Mouse (Mus musculus): ENCODE measurements around the gene Fam110a. TPM values are rescaled to one million over a fixed set of nuclear protein-coding genes. Genes with fewer than 3 reads are reported as not detected.

Gene Fam110a
- polyA plus RNA-seq, 1 experiment from 2014 or later = 6.3 TPM

GRCm38 (mm10) chr2:151953665-151954064, 26.4 kb downstream of the Fam110a start:
- TF ChIP-seq EP300 (IDR thresholded peaks at IDR 0.05; ENCODE audit: low read depth) (no peak), CTCF (IDR thresholded peaks at IDR 0.05; ENCODE audit: low read depth) (no peak)
- Histone ChIP-seq H3K27ac (ENCODE audit: low read depth) (no peak overlapping the region), H3K9ac (replicated peaks) (no peak overlapping the region), H3K9me3 (ENCODE audit: low read length) (no peaks in the 10 kb centered on the region), H3K4me3 (ENCODE audit: low read depth, low read length) (no peak overlapping the region), H3K4me1 (ENCODE audit: insufficient read depth) (peaks cover 7% of the 10 kb centered on the region; the same call in 1 of the 2 replicates), H3K36me3 (replicated peaks; ENCODE audit: insufficient read depth, low read length) (no peaks in the 10 kb centered on the region), H3K27me3 (ENCODE audit: insufficient read depth, low read length) (no peaks in the 10 kb centered on the region), H3K4me2 (ENCODE audit: low read depth, low read length) (no peak overlapping the region)
- no peak for DNase-seq
- no peak for ATAC-seq
- WGBS (ENCODE audit: insufficient replicate concordance) = 88% methylated on average over 8 of the region's 8 CpGs

GRCm38 (mm10) chr2:151949082-151949774, 30.8 kb downstream of the Fam110a start:
- no peaks in the 10 kb centered on the region for H3K36me3 ChIP-seq (replicated peaks; ENCODE audit: insufficient read depth, low read length)
- H3K4me3 ChIP-seq (ENCODE audit: low read depth, low read length) = no peak overlapping the region
- no peak overlapping the region for H3K27ac ChIP-seq (ENCODE audit: low read depth)
- DNase-seq (no peak), ATAC-seq (no peak)
- 64% methylated on average over 2 of the region's 2 CpGs for WGBS (ENCODE audit: insufficient replicate concordance)
- no peaks in the 10 kb centered on the region for H3K4me1 ChIP-seq (ENCODE audit: insufficient read depth)
- no peaks in the 10 kb centered on the region for H3K9me3 ChIP-seq (ENCODE audit: low read length)
- H3K4me2 ChIP-seq (ENCODE audit: low read depth, low read length) = no peak overlapping the region
- H3K27me3 ChIP-seq (ENCODE audit: insufficient read depth, low read length) = no peaks in the 10 kb centered on the region
- no peak overlapping the region for H3K9ac ChIP-seq (replicated peaks)
- no peak for TF ChIP-seq EP300 (IDR thresholded peaks at IDR 0.05; ENCODE audit: low read depth)
- TF ChIP-seq CTCF (IDR thresholded peaks at IDR 0.05; ENCODE audit: low read depth) = no peak

- Histone ChIP-seq H3K27me3 (ENCODE audit: insufficient read depth, low read length) (no peaks in the 10 kb centered on the region), H3K4me2 (ENCODE audit: low read depth, low read length) (no peak overlapping the region), H3K36me3 (replicated peaks; ENCODE audit: insufficient read depth, low read length) (no peaks in the 10 kb centered on the region), H3K9ac (replicated peaks) (no peak overlapping the region), H3K4me1 (ENCODE audit: insufficient read depth) (no peaks in the 10 kb centered on the region), H3K27ac (ENCODE audit: low read depth) (no peak overlapping the region), H3K4me3 (ENCODE audit: low read depth, low read length) (no peak overlapping the region), H3K9me3 (ENCODE audit: low read length) (no peaks in the 10 kb centered on the region)
- 67% methylated on average over 7 of the region's 7 CpGs for WGBS (ENCODE audit: insufficient replicate concordance)
- ATAC-seq (no peak), DNase-seq (no peak)
- no peak for TF ChIP-seq CTCF (IDR thresholded peaks at IDR 0.05; ENCODE audit: low read depth)
Observed at GRCm38 (mm10) chr2:151948311-151948710, 31.7 kb downstream of the Fam110a start.

GRCm38 (mm10) chr2:151947617-151948016, 32.4 kb downstream of the Fam110a start:
- DNase-seq (no peak), ATAC-seq (no peak)
- no peaks in the 10 kb centered on the region for H3K27me3 ChIP-seq (ENCODE audit: insufficient read depth, low read length)
- H3K27ac ChIP-seq (ENCODE audit: low read depth) = no peak overlapping the region
- WGBS (ENCODE audit: insufficient replicate concordance) = 70% methylated on average over 2 of the region's 2 CpGs
- no peaks in the 10 kb centered on the region for H3K36me3 ChIP-seq (replicated peaks; ENCODE audit: insufficient read depth, low read length)
- H3K4me3 ChIP-seq (ENCODE audit: low read depth, low read length) = no peak overlapping the region
- H3K9ac ChIP-seq (replicated peaks) = no peak overlapping the region
- no peaks in the 10 kb centered on the region for H3K9me3 ChIP-seq (ENCODE audit: low read length)
- TF ChIP-seq EP300 (IDR thresholded peaks at IDR 0.05; ENCODE audit: low read depth) (no peak), CTCF (IDR thresholded peaks at IDR 0.05; ENCODE audit: low read depth) (no peak)
- no peaks in the 10 kb centered on the region for H3K4me1 ChIP-seq (ENCODE audit: insufficient read depth)
- H3K4me2 ChIP-seq (ENCODE audit: low read depth, low read length) = no peak overlapping the region

GRCm38 (mm10) chr2:151944106-151944505, 35.9 kb downstream of the Fam110a start:
- no peak overlapping the region for H3K4me2 ChIP-seq (ENCODE audit: low read depth, low read length)
- no peak overlapping the region for H3K9ac ChIP-seq (replicated peaks)
- no peaks in the 10 kb centered on the region for H3K27me3 ChIP-seq (ENCODE audit: insufficient read depth, low read length)
- no peak overlapping the region for H3K4me3 ChIP-seq (ENCODE audit: low read depth, low read length)
- no peaks in the 10 kb centered on the region for H3K9me3 ChIP-seq (ENCODE audit: low read length)
- H3K27ac ChIP-seq (ENCODE audit: low read depth) = no peak overlapping the region
- no peak for TF ChIP-seq CTCF (IDR thresholded peaks at IDR 0.05; ENCODE audit: low read depth)
- no peak for TF ChIP-seq EP300 (IDR thresholded peaks at IDR 0.05; ENCODE audit: low read depth)
- no peaks in the 10 kb centered on the region for H3K36me3 ChIP-seq (replicated peaks; ENCODE audit: insufficient read depth, low read length)
- DNase-seq = no peak
- ATAC-seq = no peak
- 46% methylated on average over 2 of the region's 2 CpGs for WGBS (ENCODE audit: insufficient replicate concordance)
- no peaks in the 10 kb centered on the region for H3K4me1 ChIP-seq (ENCODE audit: insufficient read depth)

GRCm38 (mm10) chr2:151941269-151941668, 38.8 kb downstream of the Fam110a start:
- Histone ChIP-seq H3K27me3 (ENCODE audit: insufficient read depth, low read length) (no peaks in the 10 kb centered on the region), H3K4me3 (ENCODE audit: low read depth, low read length) (no peak overlapping the region), H3K36me3 (replicated peaks; ENCODE audit: insufficient read depth, low read length) (no peaks in the 10 kb centered on the region), H3K4me1 (ENCODE audit: insufficient read depth) (no peaks in the 10 kb centered on the region), H3K27ac (ENCODE audit: low read depth) (no peak overlapping the region), H3K9ac (replicated peaks) (no peak overlapping the region), H3K4me2 (ENCODE audit: low read depth, low read length) (no peak overlapping the region), H3K9me3 (ENCODE audit: low read length) (no peaks in the 10 kb centered on the region)
- WGBS (ENCODE audit: insufficient replicate concordance) = 31% methylated on average over 2 of the region's 2 CpGs
- ATAC-seq (peak; percentile 70), DNase-seq (peak; percentile 51)
- TF ChIP-seq CTCF (IDR thresholded peaks at IDR 0.05; ENCODE audit: low read depth) (peak; percentile 80), EP300 (IDR thresholded peaks at IDR 0.05; ENCODE audit: low read depth) (no peak)
